Mouse (Mus musculus): ENCODE measurements around the gene Pik3r5.

Pik3r5 gene

GRCm38 (mm10) chr11:68545172-68545571 lies 113.3 kb downstream of the Pik3r5 start:
- Histone ChIP-seq H3K36me3 (ENCODE audit: insufficient read depth, low read length) (no peaks in the 10 kb centered on the region), H3K4me1 (replicated peaks; ENCODE audit: low read depth, low read length) (peaks cover 6% of the 10 kb centered on the region), H3K4me3 (replicated peaks; ENCODE audit: low read length) (no peak overlapping the region), H3K27me3 (ENCODE audit: insufficient read depth, low read length) (peaks cover 19% of the 10 kb centered on the region), H3K9me3 (ENCODE audit: low read length) (no peaks in the 10 kb centered on the region)
- TF ChIP-seq NANOG (IDR thresholded peaks at IDR 0.05; ENCODE audit: borderline replicate concordance, low read length) (no peak), CTCF (conservative IDR thresholded peaks at IDR 0.05; ENCODE audit: low read length) (no peak), POU5F1 (IDR thresholded peaks at IDR 0.05; ENCODE audit: borderline replicate concordance, low read length) (no peak)

DNA sequence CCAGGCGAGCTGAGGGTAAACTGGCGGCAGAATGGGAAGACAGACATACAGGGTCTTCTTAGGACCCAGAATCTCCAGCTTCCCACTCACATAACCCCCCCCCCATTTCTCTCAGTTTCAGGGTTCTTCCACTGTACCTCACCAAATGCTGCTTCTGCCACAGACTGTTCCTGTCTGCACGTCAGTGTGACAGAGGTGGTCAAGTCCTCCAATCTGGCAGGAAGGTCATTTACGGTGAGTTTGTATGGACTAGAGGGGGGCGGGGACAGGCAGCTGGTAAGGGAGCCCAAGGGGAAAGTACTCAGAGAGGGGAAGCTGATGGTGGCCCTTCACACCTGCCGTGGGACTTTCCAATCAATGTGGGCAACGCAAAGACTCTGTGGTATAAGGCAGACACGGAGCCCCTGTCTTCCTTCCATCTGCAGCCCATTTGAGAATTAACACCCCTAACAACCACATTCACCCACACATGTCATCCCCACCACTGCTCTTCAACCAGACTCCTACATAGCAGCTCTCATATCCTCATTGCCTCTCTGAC lies 113.8 kb downstream of the Pik3r5 start:
- no peak overlapping the region for H3K4me3 ChIP-seq (replicated peaks; ENCODE audit: low read length)
- H3K36me3 ChIP-seq (ENCODE audit: insufficient read depth, low read length) = no peaks in the 10 kb centered on the region
- no peaks in the 10 kb centered on the region for H3K9me3 ChIP-seq (ENCODE audit: low read length)
- peaks cover 6% of the 10 kb centered on the region for H3K4me1 ChIP-seq (replicated peaks; ENCODE audit: low read depth, low read length)
- peaks cover 17% of the 10 kb centered on the region for H3K27me3 ChIP-seq (ENCODE audit: insufficient read depth, low read length)
- TF ChIP-seq CTCF (conservative IDR thresholded peaks at IDR 0.05; ENCODE audit: low read length) (no peak), NANOG (IDR thresholded peaks at IDR 0.05; ENCODE audit: borderline replicate concordance, low read length) (no peak), POU5F1 (IDR thresholded peaks at IDR 0.05; ENCODE audit: borderline replicate concordance, low read length) (no peak)
